Mouse (Mus musculus): ENCODE data around the gene Ahctf1. TPM values are rescaled to one million over a fixed set of nuclear protein-coding genes. Genes with fewer than 3 reads are reported as not detected.
A peak's percentile ranks its signal among the peaks of the same experiment; 100 is the strongest.

Gene Ahctf1
- total RNA-seq (2021): 10 to 100 TPM; 18.3 to 19.1 TPM
- long read RNA-seq, experiment 1, full-length matches to known transcripts: 3 of 9 reads
- long read RNA-seq, experiment 1, partial matches to known transcripts: 4 of 9 reads
- long read RNA-seq, experiment 1, other reads (novel, unspliced or antisense): 2 of 9 reads
- long read RNA-seq, experiment 2, full-length matches to known transcripts: 1 of 4 reads
- long read RNA-seq, experiment 2, partial matches to known transcripts: 1 of 4 reads
- long read RNA-seq, experiment 2, other reads (novel, unspliced or antisense): 2 of 4 reads

GRCm38 (mm10) chr1:179803513-179804139 is at the start of gene Ahctf1:
Ahctf1 (minus strand) TSS chr1:179803680.
- peak within 1 kb of the TSS; percentile 89 for H3K4me3 ChIP-seq
- TF ChIP-seq CTCF (IDR thresholded peaks at IDR 0.05): peak; percentile 33
- H3K27ac ChIP-seq: peak within 1 kb of the TSS; percentile 99
- peak; percentile 99 for DNase-seq
- intact Hi-C loops (cut with DNase I): loop anchor here (2.0 kb wide), 1 partner anchor 41 kb away; no protein-coding TSS in a partner anchor

- intact Hi-C loops (cut with DNase I): loop anchor here (10.0 kb wide), 1 partner anchor 203 kb away; no protein-coding TSS in a partner anchor
- TF ChIP-seq CTCF (IDR thresholded peaks at IDR 0.05): peak; percentile 88
- H3K4me3 ChIP-seq: peak overlapping the region; percentile 69
- peak; percentile 89 for DNase-seq
- peak overlapping the region; percentile 86 for H3K27ac ChIP-seq
These were observed 44.4 kb upstream of the Ahctf1 start for GRCm38 (mm10) chr1:179847759-179848389.

- Histone ChIP-seq H3K4me3 (no peak overlapping the region), H3K27ac (peak overlapping the region; percentile 86)
- TF ChIP-seq CTCF (IDR thresholded peaks at IDR 0.05): no peak
- intact Hi-C loops (cut with DNase I): loop anchor here (10.0 kb wide), 1 partner anchor 202 kb away; no protein-coding TSS in a partner anchor
- no peak for DNase-seq
These were observed 43.7 kb upstream of the Ahctf1 start for GRCm38 (mm10) chr1:179847173-179847572.

GRCm38 (mm10) chr1:179845832-179846499 is 42.5 kb upstream of the Ahctf1 start:
- no peak for DNase-seq
- TF ChIP-seq CTCF (IDR thresholded peaks at IDR 0.05): no peak
- intact Hi-C loops (cut with DNase I): loop anchor here (2.0 to 10.0 kb wide), 2 partner anchors 43 to 201 kb away; partner anchors contain the start of genes Ahctf1 and Gm10518
- H3K27ac ChIP-seq: no peak overlapping the region
- H3K4me3 ChIP-seq: no peak overlapping the region

- intact Hi-C loops (cut with DNase I): loop anchor here (2.0 to 10.0 kb wide), 2 partner anchors 42 to 200 kb away; partner anchors contain the start of genes Ahctf1 and Gm10518
- Histone ChIP-seq H3K27ac (no peak overlapping the region), H3K4me3 (no peak overlapping the region)
- TF ChIP-seq CTCF (IDR thresholded peaks at IDR 0.05): peak; percentile 83
- peak; percentile 81 for DNase-seq
These were observed 41.4 kb upstream of the Ahctf1 start for GRCm38 (mm10) chr1:179844894-179845293.

- Histone ChIP-seq H3K4me3 (no peak overlapping the region), H3K27ac (no peak overlapping the region)
- DNase-seq: no peak
- TF ChIP-seq CTCF (IDR thresholded peaks at IDR 0.05): no peak
- intact Hi-C loops (cut with DNase I): loop anchor here (2.0 to 10.0 kb wide), 2 partner anchors 41 to 199 kb away; partner anchors contain the start of genes Ahctf1 and Gm10518
These were observed 40.5 kb upstream of the Ahctf1 start for GRCm38 (mm10) chr1:179843981-179844380.

- no peak overlapping the region for H3K27ac ChIP-seq
- no peak overlapping the region for H3K4me3 ChIP-seq
- intact Hi-C loops (cut with DNase I): loop anchor here (10.0 kb wide), 1 partner anchor 198 kb away; no protein-coding TSS in a partner anchor
- no peak for TF ChIP-seq CTCF (IDR thresholded peaks at IDR 0.05)
- peak; percentile 79 for DNase-seq
These were observed 39.1 kb upstream of the Ahctf1 start for GRCm38 (mm10) chr1:179842568-179842967.

GRCm38 (mm10) chr1:179836426-179837404 is 33.2 kb upstream of the Ahctf1 start:
- no peak for DNase-seq
- intact Hi-C loops (cut with DNase I): no loop called here
- TF ChIP-seq CTCF (IDR thresholded peaks at IDR 0.05): no peak
- Histone ChIP-seq H3K4me3 (no peak overlapping the region), H3K27ac (no peak overlapping the region)

- no peak for TF ChIP-seq CTCF (IDR thresholded peaks at IDR 0.05)
- H3K4me3 ChIP-seq: no peak overlapping the region
- no peak for DNase-seq
- no peak overlapping the region for H3K27ac ChIP-seq
- intact Hi-C loops (cut with DNase I): no loop called here
These were observed 32.4 kb upstream of the Ahctf1 start for GRCm38 (mm10) chr1:179835753-179836425.

GRCm38 (mm10) chr1:179833596-179833995 is 30.1 kb upstream of the Ahctf1 start:
- no peak for TF ChIP-seq CTCF (IDR thresholded peaks at IDR 0.05)
- Histone ChIP-seq H3K4me3 (no peak overlapping the region), H3K27ac (no peak overlapping the region)
- no peak for DNase-seq
- intact Hi-C loops (cut with DNase I): no loop called here
